Mouse (Mus musculus): ENCODE results near the gene Rchy1. TPM values are rescaled to one million over a fixed set of nuclear protein-coding genes. Genes with fewer than 3 reads are reported as not detected.

The Rchy1 gene
- 66.1 TPM for polyA plus RNA-seq (2021)

GRCm38 (mm10) chr5:91962639-91963440 is at the start of gene Rchy1:
Gene Rchy1, minus strand, starts transcription at chr5:91963068.
- ChIA-PET POLR2A (interaction anchor here (1.3 to 2.6 kb wide), 3 partner anchors 8 to 445 kb away, joined by 3 to 10 read pairs (median 6); partner anchors contain the start of genes Odaph and Parm1), CTCF (interaction anchor here (0.8 to 2.1 kb wide), 7 partner anchors 9 to 445 kb away, joined by 3 to 5 read pairs (median 4); no protein-coding TSS in a partner anchor)
- in situ Hi-C loops (cut with MboI; ENCODE audit: low pct_unique_long_range_greater_than_20kb): no loop called here
- no peaks in the 10 kb centered on the region for H3K27me3 ChIP-seq
- peak; percentile 54 for TF ChIP-seq CTCF (IDR thresholded peaks at IDR 0.05)
- DNase-seq (ENCODE audit: low read depth, low spot score): no peak
- peak; percentile 64 for ATAC-seq

- POLR2A ChIA-PET: no interaction called here
- in situ Hi-C loops (cut with MboI; ENCODE audit: low pct_unique_long_range_greater_than_20kb): no loop called here
- no peak for DNase-seq (ENCODE audit: low read depth, low spot score)
- CTCF ChIA-PET: interaction anchor here (0.6 to 1.5 kb wide), 6 partner anchors 10 to 53 kb away, joined by 3 to 5 read pairs (median 3); no protein-coding TSS in a partner anchor
- no peak for TF ChIP-seq CTCF (IDR thresholded peaks at IDR 0.05)
- no peaks in the 10 kb centered on the region for H3K27me3 ChIP-seq
- ATAC-seq: no peak
Measured at GRCm38 (mm10) chr5:92011756-92012155, 48.9 kb upstream of the Rchy1 start.

- TF ChIP-seq CTCF (IDR thresholded peaks at IDR 0.05): no peak
- no peaks in the 10 kb centered on the region for H3K27me3 ChIP-seq
- in situ Hi-C loops (cut with MboI; ENCODE audit: low pct_unique_long_range_greater_than_20kb): no loop called here
- POLR2A ChIA-PET: no interaction called here
- CTCF ChIA-PET: interaction anchor here (1.0 kb wide), 1 partner anchor 13 kb away, joined by 3 read pairs; no protein-coding TSS in a partner anchor
- ATAC-seq: no peak
- DNase-seq (ENCODE audit: low read depth, low spot score): no peak
Measured at GRCm38 (mm10) chr5:92009827-92010226, 47.0 kb upstream of the Rchy1 start.

- in situ Hi-C loops (cut with MboI; ENCODE audit: low pct_unique_long_range_greater_than_20kb): loop anchor here (5.0 kb wide), 1 partner anchor 486 kb away; the partner anchor contains the start of gene Parm1
- ATAC-seq: peak; percentile 54
- no peaks in the 10 kb centered on the region for H3K27me3 ChIP-seq
- TF ChIP-seq CTCF (IDR thresholded peaks at IDR 0.05): peak; percentile 73
- CTCF ChIA-PET: interaction anchor here (0.9 to 1.5 kb wide), 4 partner anchors 9 to 485 kb away, joined by 3 read pairs; no protein-coding TSS in a partner anchor
- POLR2A ChIA-PET: no interaction called here
- no peak for DNase-seq (ENCODE audit: low read depth, low spot score)
Measured at GRCm38 (mm10) chr5:92003011-92003410, 40.1 kb upstream of the Rchy1 start.

- CTCF ChIA-PET: interaction anchor here (2.0 kb wide), 1 partner anchor 9 kb away, joined by 8 read pairs; no protein-coding TSS in a partner anchor
- POLR2A ChIA-PET: interaction anchor here (0.5 kb wide), 1 partner anchor 827 kb away, joined by 3 read pairs; no protein-coding TSS in a partner anchor
- H3K27me3 ChIP-seq: no peaks in the 10 kb centered on the region
- DNase-seq (ENCODE audit: low read depth, low spot score) (no peak), ATAC-seq (no peak)
- no peak for TF ChIP-seq CTCF (IDR thresholded peaks at IDR 0.05)
- in situ Hi-C loops (cut with MboI; ENCODE audit: low pct_unique_long_range_greater_than_20kb): loop anchor here (5.0 kb wide), 1 partner anchor 483 kb away; the partner anchor contains the start of gene Parm1
Measured at GRCm38 (mm10) chr5:92000770-92001169, 37.9 kb upstream of the Rchy1 start.

GRCm38 (mm10) chr5:91994546-91994945 is 31.7 kb upstream of the Rchy1 start:
- CTCF ChIA-PET: interaction anchor here (1.0 to 1.3 kb wide), 3 partner anchors 9 to 34 kb away, joined by 3 to 5 read pairs (median 3); partner anchors contain the start of gene Rchy1
- ATAC-seq: no peak
- POLR2A ChIA-PET: interaction anchor here (0.6 kb wide), 1 partner anchor 590 kb away, joined by 3 read pairs; no protein-coding TSS in a partner anchor
- H3K27me3 ChIP-seq: no peaks in the 10 kb centered on the region
- TF ChIP-seq CTCF (IDR thresholded peaks at IDR 0.05): no peak
- no peak for DNase-seq (ENCODE audit: low read depth, low spot score)
- in situ Hi-C loops (cut with MboI; ENCODE audit: low pct_unique_long_range_greater_than_20kb): no loop called here

- no peak for DNase-seq (ENCODE audit: low read depth, low spot score)
- POLR2A ChIA-PET: interaction anchor here (0.6 to 0.8 kb wide), 2 partner anchors 128 to 245 kb away, joined by 3 to 6 read pairs; no protein-coding TSS in a partner anchor
- H3K27me3 ChIP-seq: no peaks in the 10 kb centered on the region
- ATAC-seq: no peak
- in situ Hi-C loops (cut with MboI; ENCODE audit: low pct_unique_long_range_greater_than_20kb): no loop called here
- CTCF ChIA-PET: interaction anchor here (1.3 to 2.3 kb wide), 2 partner anchors 9 to 31 kb away, joined by 5 to 8 read pairs; partner anchors contain the start of gene Rchy1
- no peak for TF ChIP-seq CTCF (IDR thresholded peaks at IDR 0.05)
Measured at GRCm38 (mm10) chr5:91993061-91993460, 30.2 kb upstream of the Rchy1 start.

- in situ Hi-C loops (cut with MboI; ENCODE audit: low pct_unique_long_range_greater_than_20kb): no loop called here
- ATAC-seq (no peak), DNase-seq (ENCODE audit: low read depth, low spot score) (no peak)
- ChIA-PET POLR2A (interaction anchor here (0.6 kb wide), 2 partner anchors 23 to 81 kb away, joined by 3 read pairs; no protein-coding TSS in a partner anchor), CTCF (interaction anchor here (1.3 to 2.3 kb wide), 2 partner anchors 8 to 10 kb away, joined by 3 to 8 read pairs; no protein-coding TSS in a partner anchor)
- no peak for TF ChIP-seq CTCF (IDR thresholded peaks at IDR 0.05)
- no peaks in the 10 kb centered on the region for H3K27me3 ChIP-seq
Measured at GRCm38 (mm10) chr5:91991191-91991937, 28.5 kb upstream of the Rchy1 start.

- H3K27me3 ChIP-seq: no peaks in the 10 kb centered on the region
- DNase-seq (ENCODE audit: low read depth, low spot score): no peak
- in situ Hi-C loops (cut with MboI; ENCODE audit: low pct_unique_long_range_greater_than_20kb): no loop called here
- POLR2A ChIA-PET: no interaction called here
- TF ChIP-seq CTCF (IDR thresholded peaks at IDR 0.05): no peak
- ATAC-seq: no peak
- CTCF ChIA-PET: no interaction called here
Measured at GRCm38 (mm10) chr5:91989261-91989660, 26.4 kb upstream of the Rchy1 start.

GRCm38 (mm10) chr5:91987799-91988198 is 24.9 kb upstream of the Rchy1 start:
- in situ Hi-C loops (cut with MboI; ENCODE audit: low pct_unique_long_range_greater_than_20kb): no loop called here
- CTCF ChIA-PET: interaction anchor here (1.0 to 1.2 kb wide), 2 partner anchors 10 to 14 kb away, joined by 3 read pairs; no protein-coding TSS in a partner anchor

More at GRCm38 (mm10) chr5:91987799-91988198, 24.9 kb upstream of the Rchy1 start:
- POLR2A ChIA-PET: interaction anchor here (0.9 kb wide), 1 partner anchor 26 kb away, joined by 3 read pairs; no protein-coding TSS in a partner anchor
- no peak for TF ChIP-seq CTCF (IDR thresholded peaks at IDR 0.05)
- DNase-seq (ENCODE audit: low read depth, low spot score) (peak; percentile 54), ATAC-seq (peak; percentile 74)
- H3K27me3 ChIP-seq: no peaks in the 10 kb centered on the region

Data from Patski (cell line).